Mouse (Mus musculus): ENCODE data around the gene Gm10964. TPM values are rescaled to one million over a fixed set of nuclear protein-coding genes. Genes with fewer than 3 reads are reported as not detected.

The Gm10964 gene
- total RNA-seq (2018; cell fraction: chromatin; rRNA removed) = not detected
- total RNA-seq (2018; cell fraction: cytosol; rRNA removed) = not detected
- total RNA-seq (2018; cell fraction: nucleus; rRNA removed) = not detected
- polyA plus RNA-seq (2018) = not detected in 3 replicates

DNA sequence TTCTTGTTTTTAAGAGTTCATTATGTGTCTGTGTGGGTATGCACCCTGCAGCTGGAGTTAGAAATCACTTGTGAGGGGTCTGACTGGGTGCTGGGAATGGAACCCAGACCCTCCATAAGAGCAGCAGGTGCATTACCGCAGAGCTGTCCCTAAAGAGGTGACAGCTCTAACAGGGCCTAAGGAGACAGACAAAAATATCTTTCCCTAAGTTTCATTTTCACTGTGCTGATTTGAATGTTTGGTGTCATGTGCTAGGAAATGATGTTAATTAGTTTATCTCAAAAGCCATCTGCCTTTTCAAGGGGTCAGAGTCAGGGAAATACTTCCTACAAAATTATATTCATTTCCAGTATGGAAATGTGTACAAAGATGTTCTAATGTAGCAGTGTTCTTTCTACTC lies at the start of gene Gm10964:
TSS of gene Gm10964 (plus strand) at position 38 of the 400 bp plus-strand sequence.
- Histone ChIP-seq H3K36me3 (ENCODE audit: inconsistent target) (peaks cover 28% of the 10 kb centered on the region), H3K27ac (no peak within 1 kb of the TSS), H3K4me3 (ENCODE audit: inconsistent target) (no peak within 1 kb of the TSS), H3K79me2 (ENCODE audit: inconsistent target) (no peaks in the 10 kb centered on the region)
- WGBS (ENCODE audit: missing documents) = 70% methylated on average over 1 of the region's 1 CpGs

DNA sequence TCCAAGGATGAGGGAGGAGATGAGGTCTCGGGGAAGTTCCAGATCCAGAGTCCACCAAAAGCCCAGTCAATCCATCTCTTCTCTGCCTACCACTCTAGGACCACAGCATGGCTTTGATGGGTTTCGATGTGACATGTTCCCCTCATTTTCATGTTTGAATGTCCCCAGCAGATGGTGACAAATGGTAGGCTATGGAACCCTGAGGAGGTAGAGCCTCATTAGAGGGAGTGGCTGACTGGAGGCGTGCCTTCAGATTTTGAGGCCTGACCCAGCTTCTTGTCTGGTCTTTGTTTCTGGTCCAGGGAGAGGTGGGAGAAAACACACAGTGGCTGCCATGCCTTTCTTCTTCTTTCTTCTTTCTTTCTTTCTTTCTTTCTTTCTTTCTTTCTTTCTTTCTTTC lies 48.7 kb upstream of the Gm10964 start:
- Histone ChIP-seq H3K4me3 (ENCODE audit: inconsistent target) (no peak overlapping the region), H3K27ac (no peak overlapping the region), H3K36me3 (ENCODE audit: inconsistent target) (no peaks in the 10 kb centered on the region), H3K79me2 (ENCODE audit: inconsistent target) (no peaks in the 10 kb centered on the region)
- 77% methylated on average over 3 of the region's 3 CpGs for whole genome bisulfite sequencing (ENCODE audit: missing documents)

DNA sequence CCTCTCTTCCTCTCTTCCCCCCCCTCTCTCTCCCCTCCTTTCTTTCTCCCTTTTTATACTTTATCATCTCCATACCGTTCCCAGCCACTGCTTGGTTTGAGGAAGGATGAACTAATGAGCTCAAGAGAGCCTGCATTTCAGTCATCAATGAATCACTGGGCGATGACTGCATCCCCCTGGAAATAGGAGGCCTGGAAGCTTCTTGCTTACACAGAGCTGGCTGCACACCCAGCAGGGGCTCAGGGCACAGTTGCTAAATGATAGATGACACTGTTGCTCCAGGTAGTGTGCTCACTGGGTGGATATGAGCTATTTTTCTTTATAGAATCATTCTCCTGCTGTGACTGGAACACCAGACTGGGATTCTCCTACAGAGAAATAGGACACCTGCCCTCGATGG lies 43.6 kb upstream of the Gm10964 start:
- 82% methylated on average over 3 of the region's 3 CpGs for WGBS (ENCODE audit: missing documents)
- Histone ChIP-seq H3K79me2 (ENCODE audit: inconsistent target) (no peaks in the 10 kb centered on the region), H3K4me3 (ENCODE audit: inconsistent target) (no peak overlapping the region), H3K27ac (no peak overlapping the region), H3K36me3 (ENCODE audit: inconsistent target) (no peaks in the 10 kb centered on the region)

DNA sequence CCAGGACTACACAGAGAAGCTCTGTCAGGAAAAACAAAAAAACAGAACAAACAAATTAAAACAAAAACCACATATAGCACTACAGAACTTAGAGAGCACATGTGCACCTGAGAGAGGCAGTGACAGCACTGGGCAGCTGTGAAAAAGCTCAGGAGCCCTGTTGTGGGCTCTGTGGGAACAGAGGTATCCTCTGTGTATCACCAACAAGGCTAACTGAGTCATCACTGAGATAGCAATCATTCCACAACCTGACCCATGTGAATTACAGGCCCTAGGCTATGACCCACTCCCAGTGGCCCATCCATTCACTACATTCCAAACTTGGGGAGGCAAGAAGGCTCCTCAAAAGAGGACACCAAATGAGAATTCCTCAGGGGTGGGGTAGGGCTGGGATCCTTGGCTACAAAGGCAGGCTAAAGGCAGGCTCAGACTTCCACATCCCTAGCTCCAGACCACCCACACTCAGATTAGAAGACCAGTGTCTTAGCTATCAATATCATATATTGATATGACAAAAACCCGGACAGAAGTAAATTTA lies 42.7 kb upstream of the Gm10964 start:
- Histone ChIP-seq H3K36me3 (ENCODE audit: inconsistent target) (no peaks in the 10 kb centered on the region), H3K27ac (no peak overlapping the region), H3K79me2 (ENCODE audit: inconsistent target) (no peaks in the 10 kb centered on the region), H3K4me3 (ENCODE audit: inconsistent target) (no peak overlapping the region)
- WGBS (ENCODE audit: missing documents) = 100% methylated on average over 1 of the region's 1 CpGs

DNA sequence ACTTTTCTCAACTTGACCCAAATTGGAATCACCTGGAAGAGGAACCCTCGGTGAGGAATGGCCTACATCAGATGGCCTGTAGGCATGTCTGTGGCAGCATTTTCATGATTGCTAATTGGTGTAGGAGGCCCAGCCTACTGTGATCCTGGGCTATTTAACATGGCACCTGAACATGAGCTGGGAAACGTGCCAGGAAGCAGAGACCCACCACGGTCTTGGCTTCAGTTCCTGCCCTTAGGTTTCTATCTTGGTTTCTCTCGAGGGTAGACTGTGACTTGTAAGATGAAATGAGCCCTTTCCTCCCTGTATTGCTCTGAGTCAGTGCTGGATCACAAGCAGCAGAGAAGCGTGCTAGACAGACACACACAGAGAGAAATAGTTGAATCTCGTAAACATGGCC lies 34.5 kb upstream of the Gm10964 start:
- 65% methylated on average over 6 of the region's 6 CpGs for WGBS (ENCODE audit: missing documents)
- no peak overlapping the region for H3K4me3 ChIP-seq (ENCODE audit: inconsistent target)
- no peaks in the 10 kb centered on the region for H3K79me2 ChIP-seq (ENCODE audit: inconsistent target)
- H3K36me3 ChIP-seq (ENCODE audit: inconsistent target) = no peaks in the 10 kb centered on the region
- H3K27ac ChIP-seq = no peak overlapping the region

DNA sequence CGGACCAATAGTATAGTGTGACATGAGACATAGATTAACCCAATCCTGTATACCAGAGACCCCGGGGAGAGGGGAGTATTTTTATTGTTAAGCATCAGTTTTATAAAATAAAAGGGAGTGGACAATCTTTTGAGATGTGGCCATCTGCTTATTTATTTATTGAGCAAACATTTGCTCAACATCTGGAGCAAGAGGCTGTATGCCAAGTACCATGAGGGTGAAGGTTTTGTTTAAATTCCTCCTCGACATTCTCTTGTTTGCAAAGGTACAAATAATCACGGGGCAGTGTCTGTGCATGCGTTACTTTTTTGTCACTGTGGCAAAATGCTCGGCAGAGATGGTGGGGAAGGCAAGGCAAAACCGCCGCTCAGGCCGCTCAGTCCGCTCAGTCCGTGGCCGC lies 33.7 kb upstream of the Gm10964 start:
- Histone ChIP-seq H3K27ac (no peak overlapping the region), H3K79me2 (ENCODE audit: inconsistent target) (no peaks in the 10 kb centered on the region), H3K4me3 (ENCODE audit: inconsistent target) (no peak overlapping the region), H3K36me3 (ENCODE audit: inconsistent target) (no peaks in the 10 kb centered on the region)
- WGBS (ENCODE audit: missing documents) = 96% methylated on average over 12 of the region's 12 CpGs

DNA sequence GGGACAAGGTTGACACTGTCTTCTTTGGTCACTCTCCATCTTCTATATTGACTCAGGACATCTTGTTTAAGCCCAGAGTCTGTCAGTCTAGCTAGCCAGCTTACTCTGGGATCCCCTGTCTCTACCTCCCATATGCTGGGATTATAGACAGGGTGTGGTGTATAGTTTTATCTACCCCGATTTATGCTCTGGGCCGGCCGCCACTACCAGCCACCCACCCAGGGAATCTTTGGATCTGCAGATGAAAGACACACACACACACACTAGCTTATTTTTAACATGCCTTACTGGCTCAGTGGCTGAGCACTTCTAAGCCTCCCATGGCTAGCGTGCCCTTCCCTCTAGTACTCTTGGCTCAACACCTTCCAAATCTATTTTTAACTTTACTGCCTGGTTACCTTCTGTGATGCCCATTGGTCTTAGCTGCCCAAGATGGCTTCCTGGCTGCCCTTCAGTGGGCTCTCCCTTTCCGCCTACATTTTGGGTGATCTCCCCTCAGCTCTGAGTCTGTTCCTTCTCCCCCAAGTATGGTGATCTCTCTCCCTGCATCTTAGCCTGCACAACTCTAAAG lies 29.6 kb upstream of the Gm10964 start:
- Histone ChIP-seq H3K79me2 (ENCODE audit: inconsistent target) (no peaks in the 10 kb centered on the region), H3K4me3 (ENCODE audit: inconsistent target) (no peak overlapping the region), H3K27ac (no peak overlapping the region), H3K36me3 (ENCODE audit: inconsistent target) (no peaks in the 10 kb centered on the region)
- 97% methylated on average over 4 of the region's 5 CpGs for WGBS (ENCODE audit: missing documents)

DNA sequence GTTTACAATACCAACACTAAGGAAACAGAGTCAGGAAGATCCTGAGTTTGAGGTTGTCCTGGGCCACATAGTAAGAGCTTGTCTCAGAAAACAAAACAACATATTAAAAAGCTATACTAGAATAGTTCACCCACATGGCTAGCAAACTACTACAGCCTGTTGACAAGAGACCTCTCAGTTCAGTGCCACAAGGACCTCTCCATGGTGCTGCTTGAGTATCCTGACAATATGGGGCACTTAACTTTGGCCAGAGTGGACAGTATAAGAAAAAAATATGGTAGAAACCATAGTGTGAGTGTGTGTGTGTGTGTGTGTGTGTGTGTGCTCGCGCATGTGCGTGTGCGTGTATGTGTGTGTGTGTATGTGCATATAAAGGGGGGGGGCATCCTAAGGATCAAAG lies 27.0 kb upstream of the Gm10964 start:
- WGBS (ENCODE audit: missing documents) = 100% methylated on average over 4 of the region's 4 CpGs
- Histone ChIP-seq H3K79me2 (ENCODE audit: inconsistent target) (no peaks in the 10 kb centered on the region), H3K27ac (no peak overlapping the region), H3K4me3 (ENCODE audit: inconsistent target) (no peak overlapping the region), H3K36me3 (ENCODE audit: inconsistent target) (no peaks in the 10 kb centered on the region)

DNA sequence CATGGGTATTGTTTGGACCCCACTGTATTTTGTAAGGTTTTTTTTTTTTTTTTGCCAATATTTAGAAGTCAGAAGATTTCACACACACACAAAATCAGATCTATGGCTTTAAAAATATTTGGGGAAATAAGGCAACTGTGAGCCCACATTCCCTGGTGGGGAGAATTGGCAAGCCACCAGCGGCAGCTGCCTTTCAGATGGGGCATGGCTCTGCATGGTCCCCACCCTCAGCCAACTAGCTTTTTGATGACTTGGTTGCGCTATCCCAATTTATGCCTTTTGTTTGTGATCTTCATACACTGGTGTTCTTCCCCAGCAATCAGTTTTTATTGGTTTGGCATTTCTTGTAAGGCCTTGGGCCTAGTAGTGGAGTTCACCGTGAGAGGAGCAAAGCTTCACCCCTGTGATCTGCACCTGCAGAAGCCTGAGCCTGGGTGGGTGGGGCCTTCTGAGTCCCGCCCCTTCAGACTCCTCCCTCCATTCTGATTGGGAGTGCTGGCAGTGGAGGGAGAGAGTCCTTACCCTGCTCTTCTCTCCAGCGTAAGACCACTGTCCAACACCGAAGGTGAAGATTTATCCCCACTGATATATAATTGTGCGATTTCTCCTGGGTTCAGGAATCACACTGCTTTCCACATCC lies 24.8 kb upstream of the Gm10964 start:
- WGBS (ENCODE audit: missing documents) = 82% methylated on average over 6 of the region's 7 CpGs
- Histone ChIP-seq H3K4me3 (ENCODE audit: inconsistent target) (no peak overlapping the region), H3K27ac (no peak overlapping the region), H3K36me3 (ENCODE audit: inconsistent target) (no peaks in the 10 kb centered on the region), H3K79me2 (ENCODE audit: inconsistent target) (no peaks in the 10 kb centered on the region)

DNA sequence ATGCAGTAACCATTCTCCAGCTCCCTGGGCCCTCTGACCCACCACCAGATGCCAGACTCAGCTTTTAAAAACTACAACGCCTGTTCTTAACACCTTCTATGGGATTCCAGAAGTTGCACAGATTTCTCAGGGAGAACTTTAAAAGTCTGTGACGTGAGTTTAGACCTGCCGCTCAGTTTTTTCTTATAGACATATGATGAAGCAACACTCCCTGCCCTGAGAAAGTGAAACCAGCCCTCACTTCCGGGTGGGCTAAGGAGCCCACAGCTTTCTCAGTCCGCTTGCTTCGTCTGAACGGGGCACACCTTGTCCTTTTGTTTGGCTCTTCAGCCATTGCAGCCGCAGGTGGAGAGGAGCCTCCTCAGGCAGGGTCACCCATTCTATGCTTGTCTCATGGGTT lies 24.2 kb upstream of the Gm10964 start:
- no peak overlapping the region for H3K4me3 ChIP-seq (ENCODE audit: inconsistent target)
- WGBS (ENCODE audit: missing documents) = 77% methylated on average over 8 of the region's 8 CpGs
- no peak overlapping the region for H3K27ac ChIP-seq
- H3K79me2 ChIP-seq (ENCODE audit: inconsistent target) = no peaks in the 10 kb centered on the region
- no peaks in the 10 kb centered on the region for H3K36me3 ChIP-seq (ENCODE audit: inconsistent target)

DNA sequence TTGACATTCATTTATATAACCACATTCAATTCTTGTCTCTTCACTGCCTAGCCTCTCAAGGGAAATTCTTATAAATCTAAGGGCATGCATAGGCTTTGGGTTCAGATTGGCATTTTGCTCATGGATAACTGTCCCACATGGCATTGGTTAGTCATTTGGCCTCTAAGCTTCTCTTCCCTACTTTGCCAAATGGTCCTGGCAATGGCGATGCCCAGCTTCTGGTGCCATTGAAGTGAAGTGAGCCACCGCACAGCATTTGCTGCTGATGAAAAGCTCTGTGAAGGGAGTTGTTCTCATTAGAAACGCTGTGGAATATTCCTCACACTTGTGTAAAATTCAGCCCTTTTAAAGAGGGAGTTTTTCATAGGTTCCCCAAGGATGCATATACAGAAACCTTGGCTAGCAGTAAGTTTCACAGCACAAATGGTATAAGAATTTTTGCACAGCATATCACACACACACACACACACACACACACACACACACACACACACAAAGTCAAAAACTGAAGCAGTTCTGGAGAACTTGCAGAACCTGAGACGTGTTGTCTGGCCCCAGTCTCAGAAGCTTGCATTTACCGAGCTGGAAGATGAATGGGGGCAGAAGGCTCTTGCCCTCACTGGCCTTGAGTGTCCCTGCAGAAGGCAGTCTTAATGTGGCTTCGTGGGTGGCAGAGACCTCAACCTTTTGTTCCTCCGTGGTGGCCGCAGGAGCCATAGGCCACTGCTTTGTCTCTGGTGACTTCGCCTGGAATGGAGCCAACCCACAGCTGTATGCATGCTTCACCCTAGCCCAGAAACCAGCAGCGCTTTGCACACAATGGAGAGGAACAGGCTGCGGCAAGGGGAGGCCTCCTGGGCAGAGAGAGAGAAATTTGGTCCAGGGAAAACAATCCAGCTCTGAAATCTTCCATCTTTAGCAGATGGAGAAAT lies 23.1 kb upstream of the Gm10964 start:
- WGBS (ENCODE audit: missing documents) = 61% methylated on average over 11 of the region's 11 CpGs
- H3K36me3 ChIP-seq (ENCODE audit: inconsistent target) = no peaks in the 10 kb centered on the region
- H3K4me3 ChIP-seq (ENCODE audit: inconsistent target) = no peak overlapping the region
- H3K79me2 ChIP-seq (ENCODE audit: inconsistent target) = no peaks in the 10 kb centered on the region
- H3K27ac ChIP-seq = no peak overlapping the region

DNA sequence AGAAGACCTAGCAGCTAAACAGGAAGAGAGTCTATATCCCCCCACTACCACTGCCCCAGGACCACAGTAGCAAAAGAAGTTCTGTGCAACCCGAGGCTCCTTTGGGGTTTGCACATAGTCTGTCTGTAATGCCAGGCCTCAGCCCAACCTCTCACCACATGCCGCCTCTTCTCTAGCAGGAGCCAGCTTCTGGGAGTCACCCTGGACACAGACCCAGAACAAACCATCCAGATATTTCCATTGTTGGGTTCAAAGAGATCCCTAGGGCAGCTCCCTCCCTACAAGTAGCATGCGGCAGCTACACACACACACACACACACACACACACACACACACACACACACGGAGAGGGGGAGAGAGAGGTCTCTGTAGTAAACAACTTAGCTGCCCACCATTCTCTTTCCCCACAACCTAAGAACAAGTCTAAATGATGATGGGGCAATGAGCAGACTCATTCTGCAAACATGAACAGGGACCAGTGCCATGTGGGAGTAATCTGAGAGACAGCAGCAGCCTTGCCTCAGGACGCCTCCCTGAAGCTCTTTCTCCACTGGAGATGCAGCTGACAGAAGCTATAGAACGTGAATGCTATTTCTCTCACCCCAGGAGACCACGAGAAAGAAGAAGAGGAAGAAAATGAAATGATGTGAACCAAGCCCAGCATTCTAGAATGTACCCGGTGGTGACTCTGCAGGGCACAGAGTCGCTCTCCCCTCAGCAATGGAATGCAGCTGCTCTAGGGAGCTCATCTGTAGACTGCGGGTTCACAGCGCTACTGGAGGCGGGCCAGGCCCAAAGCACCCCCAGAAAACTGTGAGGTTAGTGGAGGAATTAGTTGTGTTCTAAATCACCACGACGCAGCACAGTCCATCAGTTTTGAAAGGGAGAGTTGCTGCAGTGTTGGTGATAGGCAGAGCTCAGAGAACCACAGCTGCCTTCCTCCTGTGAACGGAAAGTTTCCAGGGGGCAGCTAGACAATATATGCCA lies 22.1 kb upstream of the Gm10964 start:
- H3K79me2 ChIP-seq (ENCODE audit: inconsistent target) = no peaks in the 10 kb centered on the region
- H3K4me3 ChIP-seq (ENCODE audit: inconsistent target) = no peak overlapping the region
- no peak overlapping the region for H3K27ac ChIP-seq
- WGBS (ENCODE audit: missing documents) = 74% methylated on average over 15 of the region's 15 CpGs
- H3K36me3 ChIP-seq (ENCODE audit: inconsistent target) = no peaks in the 10 kb centered on the region

DNA sequence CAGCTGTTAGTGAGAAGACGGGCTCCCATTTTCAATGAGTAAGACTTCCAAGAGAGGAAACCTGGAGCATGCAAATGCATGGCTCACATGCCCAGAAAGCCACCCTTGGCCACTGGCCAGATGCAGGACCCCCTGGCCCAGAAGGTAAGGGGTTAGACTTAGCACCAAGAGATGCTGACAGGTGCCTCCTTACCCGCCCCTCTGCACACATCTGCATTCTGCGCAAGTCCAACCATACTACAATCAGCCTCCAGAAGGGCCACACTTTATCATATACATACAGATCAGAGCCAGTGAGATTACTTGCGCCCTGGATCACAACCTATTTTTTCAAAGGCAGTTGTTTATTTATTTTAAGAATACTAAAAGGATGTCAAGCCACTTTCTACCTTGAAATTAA lies 20.4 kb upstream of the Gm10964 start:
- Histone ChIP-seq H3K36me3 (ENCODE audit: inconsistent target) (no peaks in the 10 kb centered on the region), H3K79me2 (ENCODE audit: inconsistent target) (no peaks in the 10 kb centered on the region), H3K27ac (no peak overlapping the region), H3K4me3 (ENCODE audit: inconsistent target) (no peak overlapping the region)
- WGBS (ENCODE audit: missing documents) = 100% methylated on average over 2 of the region's 4 CpGs

DNA sequence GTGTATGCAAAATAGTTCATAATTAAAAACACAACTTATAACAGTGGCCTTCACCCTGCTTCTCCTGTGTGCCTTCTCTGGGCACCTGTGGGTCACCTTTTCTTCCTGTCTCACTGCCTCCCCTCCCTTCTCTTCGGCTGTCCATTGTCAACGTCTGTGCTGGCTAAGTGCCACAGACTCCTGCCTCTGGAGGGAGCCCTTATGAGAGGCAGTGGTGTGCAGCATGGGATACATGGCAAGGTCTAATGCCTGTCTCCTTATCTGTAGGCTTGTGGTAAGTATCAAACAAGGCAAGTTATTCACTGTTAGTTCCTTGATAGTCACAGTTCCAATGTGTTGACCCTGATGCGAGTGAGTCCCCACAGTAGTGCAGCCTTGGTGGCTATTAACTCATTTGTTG lies 15.0 kb upstream of the Gm10964 start:
- Histone ChIP-seq H3K27ac (no peak overlapping the region), H3K79me2 (ENCODE audit: inconsistent target) (no peaks in the 10 kb centered on the region)

More for the DNA sequence above, 15.0 kb upstream of the Gm10964 start:
- Histone ChIP-seq H3K4me3 (ENCODE audit: inconsistent target) (no peak overlapping the region), H3K36me3 (ENCODE audit: inconsistent target) (no peaks in the 10 kb centered on the region)
- whole genome bisulfite sequencing (ENCODE audit: missing documents) = 57% methylated on average over 3 of the region's 3 CpGs

All from macrophage (primary cell).